Mouse (Mus musculus) hindbrain, embryonic 11.5 days (tissue): ENCODE results near the gene Dennd1a. TPM values are rescaled to one million over a fixed set of nuclear protein-coding genes. Genes with fewer than 3 reads are reported as not detected.

Experiments used
- ATAC-seq: fragments of 200-750 bp; cut with Nextera tagmentation; 2 replicates; pipeline ENCODE4 v1.8.0; 2017; ENCODE audit warnings: mild to moderate bottlenecking, moderate TSS enrichment, moderate library complexity; ENCODE audit not compliant: low FRiP score
- DNase-seq: peaks from one replicate; pipeline ENCODE4 v3.0.0-alpha.2; 2015; ENCODE audit warnings: low spot score
- H3K27ac ChIP-seq: fragments of 300-500 bp; sonication (generic); 2 replicates; pipeline ENCODE4 v1.5.1; 2014; ENCODE audit warnings: mild to moderate bottlenecking, low read depth, low read length
- H3K27me3 ChIP-seq: fragments of 300-500 bp; sonication (generic); 2 replicates; pipeline ENCODE4 v1.6.1; 2014; ENCODE audit warnings: mild to moderate bottlenecking, low read length, moderate library complexity, mixed read lengths; ENCODE audit not compliant: control insufficient read depth, insufficient read depth
- H3K36me3 ChIP-seq: fragments of 300-500 bp; sonication (generic); 2 replicates; pipeline ENCODE4 v1.6.1; 2014; ENCODE audit warnings: mild to moderate bottlenecking, low read length, moderate library complexity, mixed read lengths; ENCODE audit not compliant: control insufficient read depth, insufficient read depth
- H3K4me1 ChIP-seq: fragments of 300-500 bp; sonication (generic); replicated peaks from 2 replicates; pipeline ENCODE4 v1.6.1; 2014; ENCODE audit warnings: low read length, mixed read lengths; ENCODE audit not compliant: control insufficient read depth, insufficient read depth
- H3K4me2 ChIP-seq: fragments of 300-500 bp; sonication (generic); replicated peaks from 2 replicates; pipeline ENCODE4 v1.6.1; 2014; ENCODE audit warnings: mild to moderate bottlenecking, low read depth, low read length
- H3K4me3 ChIP-seq: fragments of 300-500 bp; sonication (generic); 2 replicates; pipeline ENCODE4 v1.5.1; 2014; ENCODE audit warnings: low read depth, low read length
- H3K9ac ChIP-seq: fragments of 300-500 bp; sonication (generic); 2 replicates; pipeline ENCODE4 v1.6.1; 2014; ENCODE audit warnings: low read depth, low read length
- H3K9me3 ChIP-seq: fragments of 300-500 bp; sonication (generic); 2 replicates; pipeline ENCODE4 v1.6.1; 2016; ENCODE audit warnings: low read length; ENCODE audit not compliant: control insufficient read depth
- WGBS: fragments of 180-500 bp; shearing (Covaris S2); extraction: QIAGEN DNeasy Blood & Tissue Kit; methylation state at CpG from one replicate; pipeline ENCODE4 v1.1.7; 2014; 5-methylcytosine and 5-hydroxymethylcytosine counted together
- polyA plus RNA-seq: library from polyadenylated mRNA; unstranded; fragments of >200 nt; fragmentation: Nextera tagmentation; extraction: Ambion mirVana; gene quantifications from 2 replicates; pipeline ENCODE4 v1.2.1, GENCODE M21; 2014

Dennd1a gene
- polyA plus RNA-seq, 1 experiment from 2014 or later, result 11.3 TPM

DNA sequence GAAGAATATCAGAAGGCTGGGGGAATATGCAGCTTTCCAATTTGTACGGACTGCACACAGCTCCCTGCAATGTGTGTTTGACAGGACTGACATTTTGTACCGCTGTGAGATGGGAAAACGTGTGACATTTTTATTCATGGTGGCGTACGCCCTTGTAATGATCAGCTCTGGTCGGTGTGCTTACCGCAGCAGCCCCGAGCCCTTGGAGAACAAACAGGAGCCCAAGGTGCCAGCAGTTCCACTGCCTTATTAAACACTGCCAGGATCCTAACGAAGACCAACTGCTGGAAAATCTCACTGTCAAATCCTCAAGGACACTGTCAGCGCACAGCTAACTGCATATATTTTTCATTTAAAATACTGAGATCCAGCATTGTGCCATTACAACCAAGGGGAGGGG is 454.9 kb downstream of the Dennd1a start:
- Histone ChIP-seq H3K9ac (no peak overlapping the region), H3K27me3 (no peaks in the 10 kb centered on the region), H3K36me3 (no peaks in the 10 kb centered on the region), H3K4me1 (no peaks in the 10 kb centered on the region; the same call in none of the 2 replicates), H3K4me3 (no peak overlapping the region), H3K9me3 (no peaks in the 10 kb centered on the region), H3K27ac (no peak overlapping the region), H3K4me2 (no peak overlapping the region)
- WGBS, result 89% methylated on average over 10 of the region's 10 CpGs
- ATAC-seq (no peak), DNase-seq (no peak)

DNA sequence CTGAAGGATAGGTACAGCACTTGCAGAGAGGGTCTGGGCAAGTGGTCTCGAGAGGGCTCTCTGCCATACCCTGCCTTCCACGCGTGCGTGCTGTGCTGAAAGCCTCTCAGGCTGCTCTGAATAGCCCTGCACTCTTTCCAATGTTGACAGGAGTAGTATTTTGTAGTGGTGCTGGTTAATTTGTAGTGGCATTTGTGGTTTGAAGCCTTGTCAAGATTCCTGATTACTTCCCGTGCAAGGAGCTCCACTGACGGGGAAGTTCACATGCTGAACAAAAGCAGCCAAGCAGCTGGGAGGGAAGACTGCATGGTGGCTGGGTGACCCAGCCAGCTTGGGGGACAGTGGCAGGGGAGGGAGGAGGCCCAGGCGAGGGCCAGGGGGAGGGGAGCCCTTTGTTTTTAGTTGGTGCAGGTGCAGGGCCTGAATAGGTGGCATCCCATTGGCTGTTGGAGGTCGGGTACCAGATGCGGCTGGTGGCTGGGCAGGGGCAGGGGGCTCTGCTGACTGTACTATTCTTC is 457.4 kb downstream of the Dennd1a start:
- ATAC-seq, result peak; percentile 72
- Histone ChIP-seq H3K27ac (no peak overlapping the region), H3K4me1 (no peaks in the 10 kb centered on the region; the same call in none of the 2 replicates), H3K4me3 (no peak overlapping the region), H3K4me2 (no peak overlapping the region), H3K27me3 (no peaks in the 10 kb centered on the region), H3K9me3 (no peaks in the 10 kb centered on the region), H3K9ac (no peak overlapping the region), H3K36me3 (no peaks in the 10 kb centered on the region)
- WGBS, result 34% methylated on average over 9 of the region's 9 CpGs
- DNase-seq, result peak; percentile 36

DNA sequence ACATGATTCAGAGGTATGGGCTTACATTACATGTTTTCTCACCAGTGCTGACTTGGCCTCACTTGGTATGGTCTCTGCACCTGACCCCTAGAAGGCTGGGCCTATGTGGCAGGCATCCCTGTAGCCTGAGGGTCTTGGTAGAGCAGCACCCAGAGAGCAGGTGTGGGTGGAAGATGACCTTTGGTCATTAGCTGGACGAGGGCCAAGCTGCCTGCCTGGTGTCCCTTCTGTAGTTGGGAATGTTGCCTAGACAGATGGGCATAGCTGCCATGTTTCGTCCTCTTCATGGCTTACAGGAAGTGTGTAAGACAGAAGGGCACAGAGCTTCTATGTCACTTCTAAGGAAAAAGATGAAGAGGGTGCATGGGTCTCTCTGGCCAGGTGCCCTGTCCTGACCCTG is 463.4 kb downstream of the Dennd1a start:
- no peak overlapping the region for H3K27ac ChIP-seq
- no peak overlapping the region for H3K9ac ChIP-seq
- no peak for DNase-seq
- H3K27me3 ChIP-seq, result no peaks in the 10 kb centered on the region
- H3K9me3 ChIP-seq, result no peaks in the 10 kb centered on the region
- H3K4me3 ChIP-seq, result no peak overlapping the region
- H3K4me1 ChIP-seq, result no peaks in the 10 kb centered on the region
- no peak overlapping the region for H3K4me2 ChIP-seq
- no peak for ATAC-seq
- no peaks in the 10 kb centered on the region for H3K36me3 ChIP-seq
- 76% methylated on average over 2 of the region's 2 CpGs for WGBS

DNA sequence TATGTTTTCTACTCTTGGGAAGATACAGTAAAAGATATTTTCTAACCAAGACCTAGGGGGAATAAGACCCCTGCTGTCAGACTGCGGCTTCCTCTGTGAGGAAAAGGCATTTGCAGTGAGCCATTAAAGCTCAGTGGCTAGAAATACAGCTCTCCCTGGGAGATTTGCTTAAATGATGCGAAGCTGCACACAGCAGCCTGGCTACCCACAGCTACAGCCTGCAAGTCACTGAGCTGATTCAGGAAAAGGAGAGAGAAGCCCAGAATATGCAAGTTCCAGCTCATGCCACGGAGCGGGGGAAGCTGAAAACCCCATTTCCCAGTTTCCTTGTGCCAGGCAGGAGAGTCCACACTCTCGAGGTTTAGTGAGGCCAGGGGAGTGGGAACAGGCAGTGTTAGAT is 465.1 kb downstream of the Dennd1a start:
- Histone ChIP-seq H3K27ac (no peak overlapping the region), H3K27me3 (no peaks in the 10 kb centered on the region), H3K9me3 (no peaks in the 10 kb centered on the region), H3K4me1 (no peaks in the 10 kb centered on the region), H3K36me3 (no peaks in the 10 kb centered on the region), H3K9ac (no peak overlapping the region), H3K4me2 (no peak overlapping the region), H3K4me3 (no peak overlapping the region)
- ATAC-seq (no peak), DNase-seq (no peak)
- WGBS, result 57% methylated on average over 5 of the region's 5 CpGs

DNA sequence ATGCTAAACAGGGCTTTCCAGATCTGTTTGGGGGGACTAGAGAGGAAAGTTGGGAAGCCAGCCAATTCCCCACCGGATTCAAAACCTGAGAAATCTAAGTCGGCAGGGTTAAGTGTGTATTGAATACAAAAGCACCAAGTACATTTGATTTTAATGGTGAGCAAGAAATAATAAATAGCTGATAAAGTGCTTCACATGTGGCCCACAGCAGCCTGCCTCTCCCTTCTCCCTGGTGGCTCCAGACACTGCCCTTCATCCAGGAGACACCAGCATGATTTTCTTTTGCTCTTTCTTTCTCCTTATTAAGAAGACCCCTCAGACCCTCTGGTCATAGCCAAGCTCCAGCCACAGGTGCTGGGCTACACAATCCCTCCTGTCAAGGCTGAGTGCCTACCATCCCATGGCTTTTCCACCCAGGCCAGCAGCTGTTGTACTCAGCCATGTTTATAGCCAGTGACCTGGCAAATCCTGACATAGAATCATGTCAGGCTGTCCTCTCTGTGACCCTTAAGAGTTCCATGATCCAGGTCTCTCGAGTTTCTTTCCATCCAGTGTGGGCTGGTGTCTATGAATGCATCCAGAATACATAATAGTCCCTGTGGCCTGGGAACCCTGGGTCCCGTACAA is 467.6 kb downstream of the Dennd1a start:
- H3K9ac ChIP-seq, result no peak overlapping the region

DNA sequence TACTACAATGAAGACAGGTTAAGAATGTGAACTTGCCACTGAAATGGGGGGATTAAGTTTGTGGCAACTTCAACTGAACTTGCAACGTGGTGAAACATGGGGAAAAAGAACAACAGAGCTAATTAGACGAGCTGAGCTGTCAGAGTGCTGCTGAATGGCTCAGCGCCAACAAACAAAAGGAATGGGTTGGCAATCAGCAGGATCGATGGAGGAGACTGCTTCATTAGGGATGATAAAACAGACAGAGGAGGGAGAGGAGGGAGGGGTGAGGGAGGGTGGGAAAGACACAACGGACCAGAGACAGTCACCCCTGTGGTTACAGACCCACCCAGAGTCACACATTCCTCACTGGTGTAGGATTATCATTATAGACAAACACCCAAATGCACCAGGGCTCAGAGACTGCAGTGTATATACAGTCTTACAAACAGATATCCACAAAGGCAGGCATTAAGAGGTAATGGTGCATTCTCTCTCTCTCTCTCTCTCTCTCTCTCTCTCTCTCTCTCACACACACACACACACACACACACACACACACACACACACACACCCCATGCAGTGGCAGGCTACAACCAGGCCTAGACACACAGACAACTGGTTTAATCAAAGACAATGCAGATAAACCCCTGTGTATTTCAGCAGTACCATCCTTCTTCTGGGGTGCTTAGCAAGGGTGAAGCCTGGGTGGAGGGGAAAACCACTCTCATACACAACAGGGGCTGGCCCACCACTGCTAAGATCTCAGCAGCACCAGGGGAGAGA is 468.2 kb downstream of the Dennd1a start:
- no peaks in the 10 kb centered on the region for H3K36me3 ChIP-seq
- no peaks in the 10 kb centered on the region for H3K4me1 ChIP-seq
- WGBS, result 8% methylated on average over 5 of the region's 5 CpGs
- no peak overlapping the region for H3K4me3 ChIP-seq
- no peaks in the 10 kb centered on the region for H3K27me3 ChIP-seq
- DNase-seq (peak; percentile 27), ATAC-seq (peak; percentile 41; the same call in 1 of the 2 replicates)
- H3K9ac ChIP-seq, result no peak overlapping the region
- no peak overlapping the region for H3K27ac ChIP-seq
- H3K4me2 ChIP-seq, result no peak overlapping the region
- no peaks in the 10 kb centered on the region for H3K9me3 ChIP-seq

More for the DNA sequence above, 467.6 kb downstream of the Dennd1a start:
- no peaks in the 10 kb centered on the region for H3K4me1 ChIP-seq
- no peaks in the 10 kb centered on the region for H3K27me3 ChIP-seq
- ATAC-seq (no peak), DNase-seq (no peak)
- no peaks in the 10 kb centered on the region for H3K9me3 ChIP-seq
- WGBS, result 68% methylated on average over 4 of the region's 4 CpGs
- no peak overlapping the region for H3K4me3 ChIP-seq
- H3K27ac ChIP-seq, result no peak overlapping the region
- H3K4me2 ChIP-seq, result no peak overlapping the region
- H3K36me3 ChIP-seq, result no peaks in the 10 kb centered on the region

DNA sequence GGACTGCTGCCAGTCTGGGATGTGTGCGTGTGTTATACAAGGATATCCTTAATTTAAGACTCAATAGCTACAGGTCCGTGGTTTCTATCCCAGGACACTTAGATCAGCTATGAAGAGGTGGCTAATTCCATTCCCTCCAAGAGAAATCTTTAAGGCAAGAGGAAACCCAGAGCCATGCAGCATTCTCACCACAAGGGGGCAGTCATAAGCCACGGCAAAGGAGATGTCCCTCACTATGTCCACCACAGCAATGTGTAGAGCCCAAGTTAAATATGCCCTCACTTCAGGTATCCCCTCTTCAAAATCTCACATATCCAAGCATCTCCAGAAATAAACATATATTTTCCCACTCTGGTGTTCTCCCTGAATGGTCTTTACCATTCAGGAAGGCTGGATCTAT is 471.5 kb downstream of the Dennd1a start:
- no peaks in the 10 kb centered on the region for H3K27me3 ChIP-seq
- H3K4me3 ChIP-seq, result no peak overlapping the region
- no peaks in the 10 kb centered on the region for H3K36me3 ChIP-seq
- H3K27ac ChIP-seq, result no peak overlapping the region
- DNase-seq, result peak; percentile 89
- WGBS, result 10% methylated on average over 3 of the region's 3 CpGs
- no peaks in the 10 kb centered on the region for H3K4me1 ChIP-seq
- ATAC-seq, result no peak
- no peak overlapping the region for H3K4me2 ChIP-seq
- no peak overlapping the region for H3K9ac ChIP-seq
- no peaks in the 10 kb centered on the region for H3K9me3 ChIP-seq

DNA sequence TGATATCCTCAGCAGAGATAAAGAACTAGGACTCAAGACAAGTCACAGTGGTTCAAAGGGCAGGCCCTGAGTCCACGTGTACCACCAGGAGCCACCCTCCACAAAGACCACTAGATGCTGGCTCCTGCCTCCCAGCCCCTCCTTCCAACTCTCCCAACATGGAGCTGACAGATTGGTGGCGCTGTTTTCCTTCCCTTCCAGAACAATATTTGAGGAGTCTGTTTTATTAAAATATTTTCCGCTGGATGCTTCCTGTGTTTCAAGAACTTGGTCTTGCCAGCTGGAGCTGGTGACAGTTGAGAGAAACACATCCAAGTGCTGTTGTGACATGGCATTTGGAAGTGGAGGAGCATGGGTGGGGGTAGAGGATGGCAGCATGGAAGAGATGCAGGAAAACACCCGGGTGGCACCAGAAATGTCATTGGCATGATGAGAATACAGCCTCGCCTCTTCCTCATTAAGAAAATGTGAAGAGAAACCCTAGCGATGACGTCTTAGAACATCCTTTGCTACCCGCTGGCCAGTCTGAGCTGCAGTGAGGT is 472.3 kb downstream of the Dennd1a start:
- no peaks in the 10 kb centered on the region for H3K4me1 ChIP-seq
- H3K9ac ChIP-seq, result no peak overlapping the region
- H3K36me3 ChIP-seq, result no peaks in the 10 kb centered on the region
- DNase-seq (no peak), ATAC-seq (no peak)
- 85% methylated on average over 8 of the region's 8 CpGs for WGBS
- no peaks in the 10 kb centered on the region for H3K9me3 ChIP-seq
- H3K27ac ChIP-seq, result no peak overlapping the region
- H3K27me3 ChIP-seq, result no peaks in the 10 kb centered on the region; the same call in 1 of the 2 replicates
- H3K4me3 ChIP-seq, result no peak overlapping the region
- H3K4me2 ChIP-seq, result no peak overlapping the region
